Mouse (Mus musculus) G1E (cell line): ENCODE results near the gene Arhgef11.

Experiments
- CTCF ChIP-seq: IDR thresholded peaks from 2 replicates; pipeline ENCODE4 v1.5.1; 2012; ENCODE audit warnings: low read depth, low read length, inconsistent platforms, mixed read lengths
- POLR2AphosphoS5 ChIP-seq: IDR thresholded peaks from 2 replicates; pipeline ENCODE4 v1.6.1; 2012; ENCODE audit warnings: low read depth, low read length, inconsistent platforms; ENCODE audit not compliant: insufficient replicate concordance
- TAL1 ChIP-seq: conservative IDR thresholded peaks from 2 replicates; pipeline ENCODE4 v1.6.1; 2012; ENCODE audit warnings: low read depth, low read length, inconsistent platforms, mixed read lengths

GRCm38 (mm10) chr3:87725396-87726160 lies 108.2 kb downstream of the Arhgef11 start:
- no peak for TF ChIP-seq POLR2AphosphoS5
- no peak for TF ChIP-seq CTCF
- no peak for TF ChIP-seq TAL1
